Mouse (Mus musculus): ENCODE results near the gene Fgfr2.
"Not testable (repeated sequence)": the region's sequence is repeated elsewhere in the genome, so short reads cannot be mapped to it uniquely, and the experiment has no call there.

The Fgfr2 gene

GRCm38 (mm10) chr7:133120221-133120751 is 2.9 kb downstream of the Fgfr2 start:
- no peak for DNase-seq (ENCODE audit: low read depth)

GRCm38 (mm10) chr7:133117815-133118214 is 5.3 kb downstream of the Fgfr2 start:
- no peak for DNase-seq (ENCODE audit: low read depth)

- no peak for DNase-seq (ENCODE audit: low read depth)
Observed at GRCm38 (mm10) chr7:133116542-133116941, 6.6 kb downstream of the Fgfr2 start.

GRCm38 (mm10) chr7:133115886-133116285 is 7.3 kb downstream of the Fgfr2 start:
- no peak for DNase-seq (ENCODE audit: low read depth)

GRCm38 (mm10) chr7:133114847-133115470 is 8.2 kb downstream of the Fgfr2 start:
- DNase-seq (ENCODE audit: low read depth) = no peak

GRCm38 (mm10) chr7:133113185-133113895 is 9.8 kb downstream of the Fgfr2 start:
- DNase-seq (ENCODE audit: low read depth) = no peak

GRCm38 (mm10) chr7:133112351-133112831 is 10.8 kb downstream of the Fgfr2 start:
- no peak for DNase-seq (ENCODE audit: low read depth)

GRCm38 (mm10) chr7:133109442-133109841 is 13.7 kb downstream of the Fgfr2 start:
- no peak for DNase-seq (ENCODE audit: low read depth)

- no peak for DNase-seq (ENCODE audit: low read depth)
Observed at GRCm38 (mm10) chr7:133108695-133109094, 14.5 kb downstream of the Fgfr2 start.

GRCm38 (mm10) chr7:133102578-133102977 is 20.6 kb downstream of the Fgfr2 start:
- DNase-seq (ENCODE audit: low read depth) = no peak

GRCm38 (mm10) chr7:133101070-133101469 is 22.1 kb downstream of the Fgfr2 start:
- DNase-seq (ENCODE audit: low read depth) = no peak

GRCm38 (mm10) chr7:133100178-133100577 is 23.0 kb downstream of the Fgfr2 start:
- DNase-seq (ENCODE audit: low read depth) = no peak

- no peak for DNase-seq (ENCODE audit: low read depth)
Observed at GRCm38 (mm10) chr7:133099266-133099665, 23.9 kb downstream of the Fgfr2 start.

GRCm38 (mm10) chr7:133098118-133098793 is 24.9 kb downstream of the Fgfr2 start:
- no peak for DNase-seq (ENCODE audit: low read depth)

GRCm38 (mm10) chr7:133095610-133096009 is 27.5 kb downstream of the Fgfr2 start:
- DNase-seq (ENCODE audit: low read depth) = not testable (repeated sequence)

GRCm38 (mm10) chr7:133094711-133095495 is 28.2 kb downstream of the Fgfr2 start:
- no peak for DNase-seq (ENCODE audit: low read depth)

- DNase-seq (ENCODE audit: low read depth) = no peak
Observed at GRCm38 (mm10) chr7:133094161-133094560, 29.0 kb downstream of the Fgfr2 start.

- no peak for DNase-seq (ENCODE audit: low read depth)
Observed at GRCm38 (mm10) chr7:133093731-133094130, 29.4 kb downstream of the Fgfr2 start.

- no peak for DNase-seq (ENCODE audit: low read depth)
Observed at GRCm38 (mm10) chr7:133090641-133091040, 32.5 kb downstream of the Fgfr2 start.

GRCm38 (mm10) chr7:133089621-133090260 is 33.4 kb downstream of the Fgfr2 start:
- DNase-seq (ENCODE audit: low read depth) = no peak

GRCm38 (mm10) chr7:133088830-133089261 is 34.3 kb downstream of the Fgfr2 start:
- peak; percentile 50 for DNase-seq (ENCODE audit: low read depth)

Measured in fibroblast of lung, adult 2 months (primary cell).